Mouse (Mus musculus): ENCODE measurements around the gene Ttc8. TPM values are rescaled to one million over a fixed set of nuclear protein-coding genes. Genes with fewer than 3 reads are reported as not detected.

The Ttc8 gene
- total RNA-seq, 2 experiments from 2014 or later, result 5.3 to 6.1 TPM

- DNase-seq, result no peak
These were observed 53.1 kb downstream of the Ttc8 start for GRCm38 (mm10) chr12:98973461-98973860.

- DNase-seq, result no peak
These were observed 53.9 kb downstream of the Ttc8 start for GRCm38 (mm10) chr12:98974157-98974804.

- no peak for DNase-seq
These were observed 60.7 kb downstream of the Ttc8 start for GRCm38 (mm10) chr12:98981081-98981480.

- DNase-seq, result no peak
These were observed 64.4 kb downstream of the Ttc8 start for GRCm38 (mm10) chr12:98984785-98985184.

GRCm38 (mm10) chr12:98991076-98991829, 70.9 kb downstream of the Ttc8 start:
- no peak for DNase-seq

- no peak for DNase-seq
These were observed 71.4 kb downstream of the Ttc8 start for GRCm38 (mm10) chr12:98991830-98992216.

GRCm38 (mm10) chr12:98993736-98994135, 73.4 kb downstream of the Ttc8 start:
- DNase-seq, result no peak

- DNase-seq, result no peak
These were observed 74.0 kb downstream of the Ttc8 start for GRCm38 (mm10) chr12:98994366-98994765.

- DNase-seq, result no peak
These were observed 75.5 kb downstream of the Ttc8 start for GRCm38 (mm10) chr12:98995881-98996280.

GRCm38 (mm10) chr12:98996581-98996988, 76.2 kb downstream of the Ttc8 start:
- DNase-seq, result no peak

GRCm38 (mm10) chr12:98997046-98997445, 76.7 kb downstream of the Ttc8 start:
- no peak for DNase-seq

GRCm38 (mm10) chr12:98998662-98999428, 78.5 kb downstream of the Ttc8 start:
- no peak for DNase-seq

GRCm38 (mm10) chr12:99000310-99000709, 79.9 kb downstream of the Ttc8 start:
- no peak for DNase-seq

GRCm38 (mm10) chr12:99003046-99003445, 82.7 kb downstream of the Ttc8 start:
- no peak for DNase-seq

- DNase-seq, result no peak
These were observed 84.4 kb downstream of the Ttc8 start for GRCm38 (mm10) chr12:99004752-99005151.

GRCm38 (mm10) chr12:99008786-99009185, 88.4 kb downstream of the Ttc8 start:
- DNase-seq, result no peak

GRCm38 (mm10) chr12:99009430-99009829, 89.1 kb downstream of the Ttc8 start:
- DNase-seq, result no peak

GRCm38 (mm10) chr12:99010044-99010443, 89.7 kb downstream of the Ttc8 start:
- DNase-seq, result no peak

GRCm38 (mm10) chr12:99011161-99011861, 90.9 kb downstream of the Ttc8 start:
- DNase-seq, result no peak

GRCm38 (mm10) chr12:99015870-99016269, 95.5 kb downstream of the Ttc8 start:
- no peak for DNase-seq

- DNase-seq, result no peak
These were observed 104.1 kb downstream of the Ttc8 start for GRCm38 (mm10) chr12:99024430-99024960.

- DNase-seq, result peak; percentile 56
These were observed 105.9 kb downstream of the Ttc8 start for GRCm38 (mm10) chr12:99026291-99026690.

Measured in gastrocnemius, postnatal 25 days (tissue).